In the genomic region with DNA sequence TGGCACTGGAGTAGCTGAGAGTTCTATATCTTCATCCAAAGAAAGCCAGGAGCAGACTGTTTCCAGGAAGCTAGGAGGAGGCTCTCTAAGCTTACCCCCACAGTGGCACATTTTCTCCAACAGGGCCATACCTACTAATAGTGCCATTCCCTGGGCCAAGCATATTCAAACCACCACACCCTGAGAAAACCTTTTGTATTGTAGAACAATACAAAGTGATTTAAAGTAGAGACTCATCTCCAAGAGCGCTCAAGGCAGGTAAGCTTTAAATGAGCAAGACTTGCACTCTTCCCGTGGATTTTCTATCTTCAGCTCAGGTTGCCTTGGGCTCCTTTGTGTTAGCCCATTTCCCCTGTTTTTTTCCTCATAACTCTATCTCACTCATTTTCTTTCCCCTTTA, we compare ENCODE assay signal across 30 mouse cellular contexts.
A peak's percentile ranks its signal among the peaks of the same experiment; 100 is the strongest.
DNase-seq lines count a peak whose midpoint lies in the region; ATAC-seq and TF ChIP-seq lines count a peak whose summit lies in the region.
"Had no signal": no experiment of that assay in that cellular context is flagged by ENCODE, and none has a peak within 500 bp of the region (broad histone marks: within the 10 kb centered on the region; RNA-seq: fewer than 3 reads in every experiment).

No protein-coding gene starts in this region.

- TF ChIP-seq EP300 in heart, adult 2 months (IDR thresholded peaks at IDR 0.05; ENCODE audit: insufficient read depth, low read depth, low read length): no peak

- H3K9me3 ChIP-seq in embryonic facial prominence, embryonic 13.5 days: no peaks in the 10 kb centered on the region
- H3K9me3 ChIP-seq in embryonic facial prominence, embryonic 10.5 days: no peaks in the 10 kb centered on the region
- no peaks in the 10 kb centered on the region for H3K9me3 ChIP-seq in limb, embryonic 12.5 days
- H3K9me3 ChIP-seq in limb, embryonic 10.5 days (replicated peaks): no peaks in the 10 kb centered on the region
- no peaks in the 10 kb centered on the region for H3K9me3 ChIP-seq in neural tube, embryonic 14.5 days (ENCODE audit: control insufficient read depth, low read length)
- H3K9me3 ChIP-seq in liver, embryonic 11.5 days (ENCODE audit: control insufficient read depth, low read length): no peaks in the 10 kb centered on the region
- H3K9me3 ChIP-seq: embryonic facial prominence, embryonic 15.5 days; G1E; heart, embryonic 13.5 days; limb, embryonic 15.5 days; liver, embryonic 15.5 days; midbrain, embryonic 10.5 days; stomach, embryonic 15.5 days had no signal

- H3K27ac ChIP-seq in embryonic facial prominence, embryonic 13.5 days: no peak overlapping the region
- H3K27ac ChIP-seq in embryonic facial prominence, embryonic 10.5 days (replicated peaks): no peak overlapping the region
- H3K27ac ChIP-seq in heart, adult 2 months: no peak overlapping the region
- no peak overlapping the region for H3K27ac ChIP-seq in limb, embryonic 12.5 days
- H3K27ac ChIP-seq in limb, embryonic 10.5 days: no peak overlapping the region
- H3K27ac ChIP-seq in neural tube, embryonic 14.5 days (ENCODE audit: low read depth, low read length): no peak overlapping the region
- no peak overlapping the region for H3K27ac ChIP-seq in liver, embryonic 11.5 days (ENCODE audit: low read depth, low read length)
- H3K27ac ChIP-seq: embryonic facial prominence, embryonic 15.5 days; gastrocnemius, adult 2 months; heart, embryonic 13.5 days; left cerebral cortex, adult 2 months; limb, embryonic 15.5 days; liver, embryonic 15.5 days; midbrain, embryonic 10.5 days; stomach, embryonic 15.5 days had no signal

- 83% methylated on average over 2 of the region's 2 CpGs for WGBS in embryonic facial prominence, embryonic 13.5 days
- WGBS in embryonic facial prominence, embryonic 10.5 days: 89% methylated on average over 2 of the region's 2 CpGs
- 93% methylated on average over 2 of the region's 2 CpGs for WGBS in heart, adult 2 months
- 90% methylated on average over 2 of the region's 2 CpGs for WGBS in limb, embryonic 12.5 days
- 95% methylated on average over 2 of the region's 2 CpGs for WGBS in limb, embryonic 10.5 days
- 78% methylated on average over 2 of the region's 2 CpGs for WGBS in neural tube, embryonic 14.5 days
- WGBS in liver, embryonic 11.5 days: 97% methylated on average over 2 of the region's 2 CpGs

- H3K27me3 ChIP-seq in embryonic facial prominence, embryonic 13.5 days: peaks cover 4% of the 10 kb centered on the region; the same call in 1 of the 2 replicates
- H3K27me3 ChIP-seq in embryonic facial prominence, embryonic 10.5 days (replicated peaks; ENCODE audit: low read depth, poor library complexity, severe bottlenecking): no peaks in the 10 kb centered on the region
- no peaks in the 10 kb centered on the region for H3K27me3 ChIP-seq in heart, adult 2 months (ENCODE audit: control insufficient read depth, insufficient read depth, low read length)
- H3K27me3 ChIP-seq in limb, embryonic 12.5 days: no peaks in the 10 kb centered on the region
- H3K27me3 ChIP-seq in limb, embryonic 10.5 days (ENCODE audit: low read depth, poor library complexity, severe bottlenecking): no peaks in the 10 kb centered on the region
- H3K27me3 ChIP-seq in neural tube, embryonic 14.5 days (ENCODE audit: control insufficient read depth, insufficient read depth, low read length): no peaks in the 10 kb centered on the region
- H3K27me3 ChIP-seq in liver, embryonic 11.5 days (replicated peaks; ENCODE audit: control insufficient read depth, insufficient read depth, low read length): no peaks in the 10 kb centered on the region
- H3K27me3 ChIP-seq: CH12.LX; embryonic facial prominence, embryonic 15.5 days; heart, embryonic 13.5 days; limb, embryonic 15.5 days; liver, embryonic 15.5 days; stomach, embryonic 15.5 days had no signal

- no peak for TF ChIP-seq CTCF in heart, adult 2 months (IDR thresholded peaks at IDR 0.05)

- H3K79me2 ChIP-seq in heart, adult 2 months (replicated peaks; ENCODE audit: control insufficient read depth, insufficient read depth, low read length): no peaks in the 10 kb centered on the region

- ATAC-seq in embryonic facial prominence, embryonic 13.5 days (ENCODE audit: insufficient number of reproducible peaks, insufficient read depth, low FRiP score, low TSS enrichment, low read depth): no peak
- no peak for ATAC-seq in limb, embryonic 12.5 days (ENCODE audit: insufficient number of reproducible peaks, insufficient read depth, low FRiP score, low TSS enrichment, low read depth)
- no peak for ATAC-seq in neural tube, embryonic 14.5 days (ENCODE audit: low read depth)
- no peak for ATAC-seq in liver, embryonic 11.5 days (replicated peaks; ENCODE audit: low FRiP score)
- ATAC-seq: inflammation-experienced regulatory T-cells, adult 6 months had no signal

- 0 out of 2 replicates have a peak overlapping the region, but pooled peaks have one; percentile 57 for H3K4me2 ChIP-seq in embryonic facial prominence, embryonic 13.5 days
- peak overlapping the region; percentile 69; the same call in 1 of the 2 replicates for H3K4me2 ChIP-seq in limb, embryonic 12.5 days
- H3K4me2 ChIP-seq in neural tube, embryonic 14.5 days (ENCODE audit: low read depth, low read length): peak overlapping the region; percentile 37; the same call in 1 of the 2 replicates
- no peak overlapping the region for H3K4me2 ChIP-seq in liver, embryonic 11.5 days
- H3K4me2 ChIP-seq: liver, embryonic 15.5 days; stomach, embryonic 15.5 days had no signal

- H3K4me3 ChIP-seq in embryonic facial prominence, embryonic 13.5 days: no peak overlapping the region
- H3K4me3 ChIP-seq in embryonic facial prominence, embryonic 10.5 days: no peak overlapping the region
- no peak overlapping the region for H3K4me3 ChIP-seq in heart, adult 2 months
- H3K4me3 ChIP-seq in limb, embryonic 12.5 days (replicated peaks): no peak overlapping the region
- no peak overlapping the region for H3K4me3 ChIP-seq in limb, embryonic 10.5 days
- no peak overlapping the region for H3K4me3 ChIP-seq in neural tube, embryonic 14.5 days (ENCODE audit: low read depth, low read length)
- H3K4me3 ChIP-seq in liver, embryonic 11.5 days (ENCODE audit: low read depth, low read length): no peak overlapping the region
- H3K4me3 ChIP-seq: embryonic facial prominence, embryonic 15.5 days; gastrocnemius, adult 2 months; left cerebral cortex, adult 2 months; limb, embryonic 15.5 days; liver, embryonic 15.5 days; midbrain, embryonic 10.5 days; myocyte; stomach, embryonic 15.5 days had no signal

- intact Hi-C loops in heart, adult 2 months (cut with DNase I): no loop called here

- DNase-seq in embryonic facial prominence, embryonic 10.5 days (ENCODE audit: low spot score): no peak
- DNase-seq in heart, adult 11 months: peak; percentile 4
- DNase-seq in heart, adult 2 months: no peak
- no peak for DNase-seq in limb, embryonic 10.5 days (ENCODE audit: low spot score)
- no peak for DNase-seq in liver, embryonic 11.5 days (ENCODE audit: low spot score)
- DNase-seq: adrenal gland, postnatal 36 days; cerebellum, adult 18-20 months; cerebellum, postnatal 10 days; gastrocnemius, adult 2 months; gastrocnemius, postnatal 36 days; heart, postnatal 10 days; kidney, adult 11 months; kidney, postnatal 25 days; lung, embryonic 14.5 days; lung, postnatal 14 days; right cerebral cortex, postnatal 25 days had no signal

- no peaks in the 10 kb centered on the region for H3K36me3 ChIP-seq in embryonic facial prominence, embryonic 13.5 days
- H3K36me3 ChIP-seq in embryonic facial prominence, embryonic 10.5 days (replicated peaks): no peaks in the 10 kb centered on the region
- H3K36me3 ChIP-seq in heart, adult 2 months (ENCODE audit: control insufficient read depth, insufficient read depth, low read length): no peaks in the 10 kb centered on the region
- no peaks in the 10 kb centered on the region for H3K36me3 ChIP-seq in limb, embryonic 12.5 days
- no peaks in the 10 kb centered on the region for H3K36me3 ChIP-seq in limb, embryonic 10.5 days
- H3K36me3 ChIP-seq in neural tube, embryonic 14.5 days (ENCODE audit: control insufficient read depth, insufficient read depth, low read length): no peaks in the 10 kb centered on the region
- H3K36me3 ChIP-seq in liver, embryonic 11.5 days (ENCODE audit: control insufficient read depth, insufficient read depth, low read length): no peaks in the 10 kb centered on the region
- H3K36me3 ChIP-seq: embryonic facial prominence, embryonic 15.5 days; G1E; heart, embryonic 13.5 days; limb, embryonic 15.5 days; liver, embryonic 15.5 days; midbrain, embryonic 10.5 days; stomach, embryonic 15.5 days had no signal

- TF ChIP-seq POLR2A in heart, adult 2 months (IDR thresholded peaks at IDR 0.05; ENCODE audit: insufficient read depth, low read depth, low read length): no peak

- no peak overlapping the region for H3K9ac ChIP-seq in embryonic facial prominence, embryonic 13.5 days
- no peak overlapping the region for H3K9ac ChIP-seq in heart, adult 2 months (ENCODE audit: low read depth, low read length)
- no peak overlapping the region for H3K9ac ChIP-seq in limb, embryonic 12.5 days (replicated peaks)
- no peak overlapping the region for H3K9ac ChIP-seq in neural tube, embryonic 14.5 days (replicated peaks; ENCODE audit: low read depth, low read length)
- H3K9ac ChIP-seq in liver, embryonic 11.5 days (ENCODE audit: low read depth, low read length): no peak overlapping the region
- H3K9ac ChIP-seq: embryonic facial prominence, embryonic 15.5 days; heart, embryonic 13.5 days; limb, embryonic 15.5 days; liver, embryonic 15.5 days; lung, embryonic 14.5 days; stomach, embryonic 15.5 days had no signal

- peaks cover 16% of the 10 kb centered on the region for H3K4me1 ChIP-seq in embryonic facial prominence, embryonic 13.5 days
- peaks cover 22% of the 10 kb centered on the region for H3K4me1 ChIP-seq in embryonic facial prominence, embryonic 10.5 days
- H3K4me1 ChIP-seq in heart, adult 2 months (ENCODE audit: control insufficient read depth, insufficient read depth, low read length): no peaks in the 10 kb centered on the region
- H3K4me1 ChIP-seq in limb, embryonic 12.5 days (replicated peaks): peaks cover 18% of the 10 kb centered on the region
- H3K4me1 ChIP-seq in limb, embryonic 10.5 days: peaks cover 27% of the 10 kb centered on the region
- peaks cover 9% of the 10 kb centered on the region for H3K4me1 ChIP-seq in neural tube, embryonic 14.5 days (ENCODE audit: control insufficient read depth, insufficient read depth, low read length)
- no peaks in the 10 kb centered on the region for H3K4me1 ChIP-seq in liver, embryonic 11.5 days (replicated peaks; ENCODE audit: control insufficient read depth, insufficient read depth, low read length)
- H3K4me1 ChIP-seq: embryonic facial prominence, embryonic 15.5 days; heart, embryonic 13.5 days; liver, embryonic 15.5 days; stomach, embryonic 15.5 days had no signal
